8 mouse cellular contexts compared by ENCODE assay signal in the genomic region with DNA sequence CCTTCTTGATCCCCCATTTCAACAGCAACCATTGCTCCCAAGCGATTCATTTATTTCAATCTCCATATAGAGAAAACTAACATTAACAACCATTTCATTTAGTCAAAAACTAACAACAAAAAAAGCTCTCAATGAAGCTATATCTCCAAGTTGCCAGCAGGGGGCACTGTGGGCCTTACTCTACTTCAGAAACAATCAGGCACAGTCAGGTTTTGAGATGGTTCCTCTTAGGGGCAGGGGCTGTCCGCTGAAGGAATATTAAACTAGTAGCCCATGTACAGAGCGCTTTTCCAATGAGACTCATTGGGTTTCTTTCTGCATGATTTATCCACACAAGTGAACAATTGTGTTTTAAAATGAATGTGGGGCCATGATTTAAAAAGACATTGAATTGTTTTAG.
DNase-seq lines count a peak whose midpoint lies in the region; ATAC-seq lines count a peak whose summit lies in the region.

No protein-coding gene starts in this region.

- no peaks in the 10 kb centered on the region for H3K9me3 ChIP-seq in midbrain, embryonic 10.5 days (replicated peaks)
- H3K9me3 ChIP-seq in midbrain, embryonic 16.5 days (replicated peaks; ENCODE audit: control insufficient read depth, low read length, poor library complexity, severe bottlenecking) = no peaks in the 10 kb centered on the region

- peaks cover 11% of the 10 kb centered on the region; the same call in 1 of the 2 replicates for H3K4me1 ChIP-seq in midbrain, embryonic 10.5 days
- peaks cover 4% of the 10 kb centered on the region; the same call in 1 of the 2 replicates for H3K4me1 ChIP-seq in midbrain, embryonic 16.5 days (ENCODE audit: control insufficient read depth, insufficient read depth, low read length)

- WGBS in midbrain, embryonic 10.5 days = 36% methylated on average over 3 of the region's 3 CpGs
- 27% methylated on average over 3 of the region's 3 CpGs for WGBS in midbrain, embryonic 16.5 days

- DNase-seq in cerebellum, adult 18-20 months = peak; percentile 21 to 54
- no peak for DNase-seq in cerebellum, adult 11-12 months
- peak; percentile 51 for DNase-seq in midbrain, embryonic 10.5 days (ENCODE audit: low spot score)
- DNase-seq in cerebellum, postnatal 25 days = peak; percentile 57 to 72
- peak; percentile 65 for DNase-seq in kidney, postnatal 10 days
- DNase-seq in lung, postnatal 14 days = peak; percentile 34

- H3K9ac ChIP-seq in midbrain, embryonic 16.5 days (ENCODE audit: low read depth, low read length) = no peak overlapping the region

- no peak overlapping the region for H3K4me3 ChIP-seq in midbrain, embryonic 10.5 days
- no peak overlapping the region for H3K4me3 ChIP-seq in midbrain, embryonic 16.5 days (ENCODE audit: low read depth, low read length)

- no peak for ATAC-seq in midbrain, embryonic 16.5 days
- no peak for ATAC-seq in activated CD4-positive, CD25-positive, alpha-beta regulatory T cell, adult 4 months

- H3K36me3 ChIP-seq in midbrain, embryonic 10.5 days = no peaks in the 10 kb centered on the region
- no peaks in the 10 kb centered on the region for H3K36me3 ChIP-seq in midbrain, embryonic 16.5 days (ENCODE audit: control insufficient read depth, insufficient read depth, low read length)

- peaks cover 10% of the 10 kb centered on the region; the same call in 1 of the 2 replicates for H3K27me3 ChIP-seq in midbrain, embryonic 10.5 days (ENCODE audit: low read depth, poor library complexity, severe bottlenecking)
- no peaks in the 10 kb centered on the region; the same call in 1 of the 2 replicates for H3K27me3 ChIP-seq in midbrain, embryonic 16.5 days (ENCODE audit: control insufficient read depth, insufficient read depth, low read depth, low read length)

- no peak overlapping the region for H3K4me2 ChIP-seq in midbrain, embryonic 16.5 days (ENCODE audit: low read length)

- H3K27ac ChIP-seq in midbrain, embryonic 10.5 days (replicated peaks) = no peak overlapping the region
- no peak overlapping the region for H3K27ac ChIP-seq in midbrain, embryonic 16.5 days (ENCODE audit: low read length)
